Mouse (Mus musculus): ENCODE results near the gene Met. TPM values are rescaled to one million over a fixed set of nuclear protein-coding genes. Genes with fewer than 3 reads are reported as not detected.

The Met gene
- polyA plus RNA-seq, 1 experiment: 4.7 TPM

DNA sequence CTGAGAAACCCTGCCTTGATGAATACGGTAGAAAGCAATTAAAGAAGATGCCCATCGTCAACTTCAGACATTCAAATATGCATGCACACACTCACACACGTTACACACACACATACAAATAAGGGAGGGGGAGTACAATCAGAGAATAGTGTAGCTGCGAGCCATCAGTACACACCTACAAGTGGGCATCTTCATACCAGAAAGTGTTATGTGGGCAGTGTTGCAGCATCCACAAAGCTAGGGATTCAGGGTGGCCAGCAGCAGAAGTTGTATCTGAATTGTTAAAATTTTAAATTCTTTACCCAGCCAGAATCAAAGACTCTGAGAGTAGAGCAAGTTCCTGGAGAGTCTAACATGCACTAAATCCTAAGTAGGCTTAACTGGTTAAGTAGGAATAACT, 157.2 kb downstream of the Met start:
- H3K36me3 ChIP-seq (ENCODE audit: control insufficient read depth, insufficient read depth, low read length): no peaks in the 10 kb centered on the region
- H3K27ac ChIP-seq (ENCODE audit: insufficient read depth, low read depth, low read length): no peak overlapping the region
- 91% methylated on average over 4 of the region's 4 CpGs for WGBS
- H3K27me3 ChIP-seq (ENCODE audit: control insufficient read depth, insufficient read depth, low read length): no peaks in the 10 kb centered on the region
- H3K4me1 ChIP-seq (ENCODE audit: control insufficient read depth, insufficient read depth, insufficient read length, low read length): peaks cover under 1% of the 10 kb centered on the region; the same call in 1 of the 2 replicates
- TF ChIP-seq POLR2A (IDR thresholded peaks at IDR 0.05; ENCODE audit: low read depth, low read length) (no peak), CTCF (IDR thresholded peaks at IDR 0.05; ENCODE audit: extremely low read depth, insufficient read length, insufficient replicate concordance, low read depth, low read length) (no peak)
- H3K4me3 ChIP-seq (ENCODE audit: low read depth, low read length): no peak overlapping the region

DNA sequence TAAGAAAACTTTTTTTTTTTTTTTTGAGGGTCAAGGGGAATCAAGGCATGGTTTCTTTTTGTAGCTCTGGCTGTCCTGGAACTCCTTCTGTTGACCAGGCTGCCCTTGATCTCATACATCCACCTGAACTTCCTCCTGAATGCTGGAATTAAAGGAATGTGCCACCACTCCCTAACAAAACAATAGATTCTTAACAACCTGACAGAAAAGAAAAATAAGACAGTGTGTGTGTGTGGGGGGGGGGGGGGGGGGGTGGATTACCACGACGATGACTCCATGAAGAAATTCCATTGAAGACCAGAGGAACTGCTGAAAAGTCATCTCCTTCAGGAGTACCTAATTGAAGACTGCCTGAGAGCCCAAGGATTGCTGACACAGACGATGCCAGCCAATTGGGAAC, 157.8 kb downstream of the Met start:
- Histone ChIP-seq H3K4me3 (ENCODE audit: low read depth, low read length) (no peak overlapping the region), H3K27ac (ENCODE audit: insufficient read depth, low read depth, low read length) (no peak overlapping the region), H3K27me3 (ENCODE audit: control insufficient read depth, insufficient read depth, low read length) (no peaks in the 10 kb centered on the region), H3K4me1 (ENCODE audit: control insufficient read depth, insufficient read depth, insufficient read length, low read length) (no peaks in the 10 kb centered on the region), H3K36me3 (ENCODE audit: control insufficient read depth, insufficient read depth, low read length) (no peaks in the 10 kb centered on the region)
- 37% methylated on average over 3 of the region's 3 CpGs for WGBS
- no peak for TF ChIP-seq POLR2A (IDR thresholded peaks at IDR 0.05; ENCODE audit: low read depth, low read length)
- no peak for TF ChIP-seq CTCF (IDR thresholded peaks at IDR 0.05; ENCODE audit: extremely low read depth, insufficient read length, insufficient replicate concordance, low read depth, low read length)

Other genes starting within 250 kb of the Met start
- gene Cav2, start 182.6 kb upstream of the Met start, polyA plus RNA-seq (2012; rRNA removed): 6.9 and 7.0 TPM in 2 replicates
- 68.9 and 95.8 TPM in 2 replicates for gene Cav1, start 157.5 kb upstream of the Met start, polyA plus RNA-seq (2012; rRNA removed)
- gene Capza2, start 172.4 kb downstream of the Met start, polyA plus RNA-seq (2012; rRNA removed): 1.3 and 2.8 TPM in 2 replicates
- gene St7, start 229.1 kb downstream of the Met start, polyA plus RNA-seq (2012; rRNA removed): 2.6 and 3.3 TPM in 2 replicates